Mouse (Mus musculus) kidney, embryonic 16.5 days (tissue): ENCODE measurements around the gene Bcl2l1. TPM values are rescaled to one million over a fixed set of nuclear protein-coding genes. Genes with fewer than 3 reads are reported as not detected.

Experiments
- ATAC-seq: fragments of 200-750 bp; cut with Nextera tagmentation; 2 replicates; pipeline ENCODE4 v1.8.0; 2017; ENCODE audit warnings: moderate TSS enrichment; ENCODE audit not compliant: low FRiP score, low TSS enrichment
- H3K27ac ChIP-seq: fragments of 300-500 bp; sonication (generic); 2 replicates; pipeline ENCODE4 v1.5.1; 2014; ENCODE audit warnings: low read length
- H3K27me3 ChIP-seq: fragments of 300-500 bp; sonication (generic); 2 replicates; pipeline ENCODE4 v1.6.1; 2014; ENCODE audit warnings: low read length, control low read depth, mixed read lengths; ENCODE audit not compliant: insufficient read depth
- H3K36me3 ChIP-seq: fragments of 300-500 bp; sonication (generic); 2 replicates; pipeline ENCODE4 v1.6.1; 2014; ENCODE audit warnings: low read length, control low read depth, mixed read lengths; ENCODE audit not compliant: insufficient read depth
- H3K4me1 ChIP-seq: fragments of 300-500 bp; sonication (generic); 2 replicates; pipeline ENCODE4 v1.6.1; 2014; ENCODE audit warnings: low read length, control low read depth, mixed read lengths; ENCODE audit not compliant: insufficient read depth
- H3K4me2 ChIP-seq: fragments of 300-500 bp; sonication (generic); replicated peaks from 2 replicates; pipeline ENCODE4 v1.6.1; 2014; ENCODE audit warnings: low read depth, low read length
- H3K4me3 ChIP-seq: fragments of 300-500 bp; sonication (generic); 2 replicates; pipeline ENCODE4 v1.5.1; 2014; ENCODE audit warnings: mild to moderate bottlenecking, low read length
- H3K9ac ChIP-seq: fragments of 300-500 bp; sonication (generic); replicated peaks from 2 replicates; pipeline ENCODE4 v1.6.1; 2014; ENCODE audit warnings: low read length
- H3K9me3 ChIP-seq: fragments of 300-500 bp; sonication (generic); 2 replicates; pipeline ENCODE4 v1.6.1; 2016; ENCODE audit warnings: low read length, control low read depth
- WGBS: fragments of 180-500 bp; shearing (Covaris S2); extraction: QIAGEN DNeasy Blood & Tissue Kit; methylation state at CpG from one replicate; pipeline ENCODE4 v1.1.7; 2014; 5-methylcytosine and 5-hydroxymethylcytosine counted together
- polyA plus RNA-seq: library from polyadenylated mRNA; unstranded; fragments of >200 nt; fragmentation: Nextera tagmentation; extraction: Ambion mirVana; gene quantifications from 2 replicates; pipeline ENCODE4 v1.2.1, GENCODE M21; 2015

Gene Bcl2l1
- polyA plus RNA-seq, 1 experiment from 2014 or later: 113 TPM

DNA sequence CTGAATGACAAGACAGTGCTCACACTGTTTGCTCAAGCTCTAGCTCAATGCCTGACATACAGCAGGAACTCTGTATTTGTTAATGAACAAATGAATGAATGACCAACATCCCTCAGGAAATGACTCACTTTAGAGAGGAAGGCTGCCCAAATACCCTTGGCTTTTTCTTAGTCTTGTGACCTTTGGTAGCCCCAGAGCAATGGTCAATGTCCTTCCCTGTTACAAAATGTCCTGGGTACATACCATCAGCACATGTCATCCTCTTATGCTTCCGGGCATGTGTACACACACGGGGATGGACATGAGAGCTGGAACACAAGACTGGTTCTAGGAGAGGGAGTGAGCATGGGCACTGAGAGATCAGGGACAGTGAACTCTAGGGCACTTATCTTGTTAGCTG, 25.5 kb downstream of the Bcl2l1 start:
- Histone ChIP-seq H3K27ac (peak overlapping the region; percentile 84; the same call in 1 of the 2 replicates), H3K9me3 (no peaks in the 10 kb centered on the region), H3K4me3 (no peak overlapping the region), H3K9ac (no peak overlapping the region), H3K36me3 (no peaks in the 10 kb centered on the region), H3K4me2 (no peak overlapping the region), H3K4me1 (peaks cover 42% of the 10 kb centered on the region), H3K27me3 (no peaks in the 10 kb centered on the region)
- WGBS: 73% methylated on average over 2 of the region's 2 CpGs
- ATAC-seq: no peak

DNA sequence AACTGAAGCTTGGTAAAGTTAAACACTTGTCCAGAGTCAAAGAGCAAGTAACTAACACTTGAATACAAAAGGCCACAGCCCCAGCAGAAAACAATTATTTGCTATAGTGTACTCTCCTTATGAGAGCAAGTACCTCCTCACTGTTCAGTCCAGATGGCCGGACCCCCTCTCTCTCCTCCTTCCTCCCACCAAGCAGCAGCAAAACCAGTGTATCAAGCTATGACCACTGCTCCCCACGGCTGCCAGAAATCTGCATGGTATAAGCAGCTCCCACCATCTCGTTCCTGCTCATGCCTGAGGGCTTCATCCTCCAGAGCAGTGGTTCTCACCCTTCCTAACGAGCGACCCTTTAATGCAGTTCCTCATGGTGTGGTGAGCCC, 26.4 kb downstream of the Bcl2l1 start:
- no peaks in the 10 kb centered on the region for H3K27me3 ChIP-seq
- H3K9ac ChIP-seq: 0 out of 2 replicates have a peak overlapping the region, but pooled peaks have one; percentile 5
- H3K9me3 ChIP-seq: no peaks in the 10 kb centered on the region
- no peaks in the 10 kb centered on the region for H3K36me3 ChIP-seq
- H3K4me2 ChIP-seq: no peak overlapping the region
- no peak overlapping the region for H3K4me3 ChIP-seq
- peaks cover 35% of the 10 kb centered on the region for H3K4me1 ChIP-seq
- WGBS: 40% methylated on average over 5 of the region's 5 CpGs
- no peak; the same call in 1 of the 2 replicates for ATAC-seq
- H3K27ac ChIP-seq: peak overlapping the region; percentile 84

DNA sequence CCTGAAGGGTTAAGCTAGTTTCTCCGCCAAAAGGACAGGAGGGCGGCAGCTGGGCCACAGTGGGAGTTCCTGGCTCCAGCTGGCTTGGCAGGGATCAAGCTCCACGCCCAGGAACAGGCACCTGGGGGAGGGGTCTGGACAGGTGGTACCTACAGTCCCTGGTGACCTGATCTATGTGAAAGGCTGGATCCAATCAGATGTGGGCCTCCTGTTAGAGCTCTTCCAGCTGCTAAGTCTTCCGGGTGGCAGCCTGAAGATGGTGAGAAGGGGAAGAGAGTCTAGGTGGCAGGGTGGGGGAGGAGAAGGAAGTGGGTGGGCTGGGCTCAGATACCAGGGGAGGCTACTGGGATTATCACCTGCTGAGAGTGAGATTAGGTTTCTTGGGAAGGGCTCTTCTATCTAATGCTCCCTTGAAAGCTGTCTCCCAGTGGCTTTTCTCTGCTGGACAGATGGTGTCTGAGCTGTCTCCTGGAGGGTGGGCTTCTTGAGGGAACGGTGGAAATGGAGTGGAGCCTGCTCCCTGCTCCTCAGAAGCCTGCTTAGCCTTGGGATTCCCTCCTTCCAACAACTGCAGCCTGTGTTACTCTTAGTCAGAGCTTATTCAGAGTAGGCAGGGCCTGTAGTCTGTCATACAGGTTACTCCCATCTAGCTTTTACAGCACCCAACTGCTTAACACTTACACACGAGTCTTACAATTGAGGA, 27.0 kb downstream of the Bcl2l1 start:
- Histone ChIP-seq H3K9ac (0 out of 2 replicates have a peak overlapping the region, but pooled peaks have one; percentile 22), H3K36me3 (no peaks in the 10 kb centered on the region), H3K4me2 (peak overlapping the region; percentile 20; the same call in 1 of the 2 replicates), H3K4me1 (peaks cover 34% of the 10 kb centered on the region), H3K27ac (peak overlapping the region; percentile 84), H3K4me3 (no peak overlapping the region), H3K27me3 (no peaks in the 10 kb centered on the region), H3K9me3 (no peaks in the 10 kb centered on the region)
- 7% methylated on average over 6 of the region's 6 CpGs for WGBS
- peak; percentile 85 for ATAC-seq

DNA sequence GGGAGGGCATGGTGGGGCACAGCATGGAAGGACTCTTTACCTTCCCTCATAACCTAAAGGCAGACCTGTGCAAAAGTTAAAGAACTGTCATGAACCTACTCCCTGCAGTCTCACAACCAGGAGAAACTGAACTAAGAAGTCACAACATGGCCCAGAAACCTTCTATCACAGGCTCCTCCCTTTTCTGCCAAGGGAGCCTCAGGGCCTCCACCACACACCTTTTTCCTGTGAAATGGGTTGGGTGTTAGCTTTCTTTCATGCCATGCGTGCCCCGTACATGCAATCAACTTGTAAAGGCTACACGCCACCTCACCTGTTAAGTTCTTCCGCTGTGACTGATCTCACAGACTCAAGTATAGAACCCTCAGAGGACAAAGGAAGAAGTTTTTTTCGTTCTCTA, 28.4 kb downstream of the Bcl2l1 start:
- Histone ChIP-seq H3K36me3 (no peaks in the 10 kb centered on the region), H3K4me1 (peaks cover 34% of the 10 kb centered on the region), H3K4me2 (no peak overlapping the region), H3K27ac (peak overlapping the region; percentile 20; the same call in 1 of the 2 replicates), H3K9me3 (no peaks in the 10 kb centered on the region), H3K9ac (no peak overlapping the region), H3K27me3 (no peaks in the 10 kb centered on the region), H3K4me3 (no peak overlapping the region)
- 86% methylated on average over 5 of the region's 5 CpGs for WGBS
- no peak for ATAC-seq

DNA sequence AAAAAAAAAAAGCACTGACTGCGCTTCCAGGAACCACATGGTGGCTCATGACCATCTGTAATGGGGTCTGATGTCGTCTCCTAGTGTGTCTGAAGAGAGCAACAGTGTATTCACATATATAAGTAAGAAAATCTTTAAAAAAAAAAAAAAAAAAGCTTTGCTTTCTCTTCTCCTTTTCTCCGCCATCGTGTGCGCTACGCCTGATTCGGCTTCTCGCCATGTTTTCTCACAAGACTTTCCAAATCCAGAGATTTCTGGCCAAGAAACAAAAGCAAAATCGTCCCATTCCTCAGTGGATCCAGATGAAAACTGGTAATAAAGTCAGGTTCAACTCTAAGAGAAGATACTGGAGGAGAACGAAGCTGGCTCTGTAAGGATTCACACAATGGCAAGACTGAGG, 29.2 kb downstream of the Bcl2l1 start:
- Histone ChIP-seq H3K27ac (no peak overlapping the region), H3K4me2 (no peak overlapping the region), H3K4me1 (peaks cover 34% of the 10 kb centered on the region), H3K9me3 (no peaks in the 10 kb centered on the region), H3K9ac (no peak overlapping the region), H3K4me3 (no peak overlapping the region), H3K36me3 (no peaks in the 10 kb centered on the region), H3K27me3 (no peaks in the 10 kb centered on the region)
- WGBS: 85% methylated on average over 10 of the region's 10 CpGs
- no peak for ATAC-seq

DNA sequence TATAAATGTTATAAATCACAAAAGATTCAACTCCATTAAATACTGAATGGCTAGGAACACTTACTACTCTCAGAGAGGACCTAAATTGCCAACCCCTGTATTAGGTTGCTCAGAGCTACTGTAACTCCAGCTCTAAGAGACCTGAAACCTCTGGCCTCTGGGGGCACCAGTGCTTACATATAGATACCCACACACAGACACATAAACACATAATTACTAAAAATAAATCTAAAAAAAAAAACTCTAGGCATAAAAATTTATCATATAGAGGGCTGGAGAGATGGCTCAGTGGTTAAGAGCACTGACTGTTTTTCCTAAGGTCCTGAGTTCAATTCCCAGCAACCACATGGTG, 30.8 kb downstream of the Bcl2l1 start:
- Histone ChIP-seq H3K4me2 (no peak overlapping the region), H3K9me3 (no peaks in the 10 kb centered on the region), H3K27me3 (no peaks in the 10 kb centered on the region), H3K36me3 (no peaks in the 10 kb centered on the region), H3K27ac (no peak overlapping the region), H3K9ac (no peak overlapping the region), H3K4me1 (peaks cover 27% of the 10 kb centered on the region), H3K4me3 (no peak overlapping the region)
- ATAC-seq: no peak

DNA sequence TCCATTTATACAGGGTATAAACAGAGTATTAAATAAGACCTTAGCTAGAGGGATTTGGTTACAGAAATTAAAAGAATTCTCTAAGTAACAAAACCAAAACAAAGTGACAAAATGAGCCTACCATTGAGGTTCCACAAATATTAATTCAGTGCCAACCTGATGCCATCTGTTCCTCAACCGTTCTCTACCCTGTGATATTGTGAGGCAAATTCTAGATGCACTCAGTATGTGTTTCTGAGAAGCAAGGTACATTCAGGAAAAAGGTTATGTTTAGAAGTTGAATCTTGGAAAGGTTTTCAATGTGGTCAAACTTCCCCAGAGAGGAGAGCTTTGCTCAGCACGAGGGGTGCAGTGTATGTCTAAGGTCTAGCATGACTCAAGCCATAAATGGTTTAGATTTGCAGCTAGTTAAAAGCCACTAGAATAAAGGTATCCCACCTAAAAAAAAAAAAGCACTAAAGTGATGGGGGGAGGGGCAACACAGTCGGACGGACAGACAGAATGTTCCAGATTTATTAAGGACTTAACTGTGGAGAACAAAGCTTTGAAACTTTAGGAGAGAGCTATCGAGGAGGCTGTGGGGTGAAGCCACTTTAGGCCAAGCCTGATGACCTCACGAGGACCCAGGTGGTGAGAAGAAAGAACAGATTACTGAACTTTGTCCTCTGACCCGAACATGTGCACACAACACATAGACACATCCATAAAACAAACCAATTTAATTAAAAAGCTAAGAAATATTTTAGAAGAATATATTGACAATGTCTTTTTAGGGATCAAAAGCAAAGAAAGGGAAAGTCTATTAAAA, 31.4 kb downstream of the Bcl2l1 start:
- H3K9ac ChIP-seq: no peak overlapping the region

DNA sequence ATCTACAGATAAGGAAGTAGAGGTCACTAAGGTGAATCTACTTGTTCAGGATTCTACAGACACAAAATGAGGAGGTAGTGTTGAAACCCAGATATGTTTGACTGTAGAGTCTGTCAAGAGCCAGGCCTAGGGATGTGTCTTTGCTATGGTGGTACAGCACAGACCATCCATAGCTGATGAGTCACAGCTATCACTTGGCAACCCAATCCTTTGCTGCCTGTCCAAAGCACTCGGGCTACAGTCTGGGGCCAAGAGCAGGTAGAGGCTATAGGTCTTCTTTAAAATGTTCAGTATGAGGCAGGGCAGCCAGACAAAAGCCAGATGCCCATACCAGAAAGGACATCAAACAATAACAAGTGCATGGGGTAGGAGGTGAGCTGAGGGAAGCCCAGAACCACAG, 33.9 kb downstream of the Bcl2l1 start:
- no peak overlapping the region for H3K4me3 ChIP-seq
- peaks cover 24% of the 10 kb centered on the region; the same call in 1 of the 2 replicates for H3K4me1 ChIP-seq
- no peaks in the 10 kb centered on the region for H3K9me3 ChIP-seq
- no peaks in the 10 kb centered on the region for H3K27me3 ChIP-seq
- H3K36me3 ChIP-seq: no peaks in the 10 kb centered on the region
- no peak for ATAC-seq
- WGBS: 83% methylated on average over 1 of the region's 1 CpGs
- H3K4me2 ChIP-seq: no peak overlapping the region
- no peak overlapping the region for H3K27ac ChIP-seq
- no peak overlapping the region for H3K9ac ChIP-seq

More for the DNA sequence above, 31.4 kb downstream of the Bcl2l1 start:
- Histone ChIP-seq H3K36me3 (no peaks in the 10 kb centered on the region), H3K27ac (no peak overlapping the region), H3K27me3 (no peaks in the 10 kb centered on the region), H3K9me3 (no peaks in the 10 kb centered on the region), H3K4me3 (no peak overlapping the region), H3K4me1 (peaks cover 23% of the 10 kb centered on the region), H3K4me2 (no peak overlapping the region)
- ATAC-seq: no peak
- 42% methylated on average over 7 of the region's 7 CpGs for WGBS

DNA sequence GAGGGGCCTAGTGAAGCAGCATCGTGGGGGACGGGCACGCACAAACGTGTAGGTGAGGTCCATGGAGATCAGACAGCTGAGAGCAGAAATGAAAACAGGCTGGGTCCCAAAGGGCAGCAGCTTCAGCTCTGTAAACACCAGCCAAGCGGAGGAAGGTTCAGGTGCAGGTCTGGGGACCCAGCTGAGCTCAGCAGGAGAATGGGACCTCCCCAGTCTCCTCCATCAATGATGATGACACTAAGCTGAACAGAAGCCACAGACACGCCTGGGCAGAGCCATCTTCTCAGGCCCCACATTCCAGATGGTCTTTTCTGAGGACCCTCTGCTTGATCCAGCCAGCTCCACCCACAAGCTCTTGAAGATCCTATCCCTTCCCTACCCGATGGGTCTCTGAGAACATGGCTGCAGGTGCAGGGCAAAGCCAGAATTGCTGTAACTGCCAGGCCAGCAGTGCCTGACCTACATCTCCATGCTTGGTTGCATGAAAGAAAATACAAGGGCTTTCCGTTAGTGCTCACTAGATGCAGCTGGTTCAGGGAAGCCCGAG, 37.2 kb downstream of the Bcl2l1 start:
- H3K9me3 ChIP-seq: no peaks in the 10 kb centered on the region
- H3K36me3 ChIP-seq: peaks cover 6% of the 10 kb centered on the region; the same call in 1 of the 2 replicates
- H3K4me3 ChIP-seq: no peak overlapping the region
- H3K27me3 ChIP-seq: no peaks in the 10 kb centered on the region
- H3K4me1 ChIP-seq: peaks cover 38% of the 10 kb centered on the region
- peak overlapping the region; percentile 70 for H3K27ac ChIP-seq
- no peak overlapping the region for H3K4me2 ChIP-seq
- WGBS: 59% methylated on average over 9 of the region's 9 CpGs
- ATAC-seq: peak; percentile 46; the same call in 1 of the 2 replicates
- H3K9ac ChIP-seq: no peak overlapping the region

DNA sequence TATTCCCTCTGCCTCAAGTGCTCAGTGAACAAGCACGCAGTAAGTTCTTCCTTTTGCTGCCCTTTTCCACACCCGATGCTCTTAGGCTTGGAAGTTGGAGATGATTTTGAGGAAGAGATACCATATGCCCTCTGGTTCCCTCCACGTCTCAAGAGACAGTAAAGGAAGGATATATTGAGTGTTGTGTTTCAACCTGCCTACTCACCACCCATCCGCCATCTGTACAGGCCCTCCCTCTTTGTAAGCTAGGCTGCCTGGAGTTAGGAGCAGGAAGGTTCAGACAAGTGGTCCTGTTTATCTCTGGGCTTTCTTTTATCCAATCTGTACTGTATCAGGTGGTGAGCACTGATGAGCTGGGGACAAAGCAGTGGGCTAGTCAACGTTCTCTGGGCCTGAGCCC, 38.1 kb downstream of the Bcl2l1 start:
- 78% methylated on average over 5 of the region's 5 CpGs for WGBS
- H3K9ac ChIP-seq: no peak overlapping the region
- peaks cover 44% of the 10 kb centered on the region for H3K4me1 ChIP-seq
- H3K4me2 ChIP-seq: no peak overlapping the region
- H3K27me3 ChIP-seq: no peaks in the 10 kb centered on the region
- H3K27ac ChIP-seq: no peak overlapping the region
- H3K4me3 ChIP-seq: no peak overlapping the region
- ATAC-seq: no peak
- peaks cover 6% of the 10 kb centered on the region; the same call in 1 of the 2 replicates for H3K36me3 ChIP-seq
- H3K9me3 ChIP-seq: no peaks in the 10 kb centered on the region
